In genomic region chr6:21949771-21950448, GRCm38 (mm10) we compare ENCODE assay signal across 8 mouse cellular contexts. TPM values are rescaled to one million over a fixed set of nuclear protein-coding genes. Genes with fewer than 3 reads are reported as not detected.
DNase-seq lines count a peak whose midpoint lies in the region; ATAC-seq lines count a peak whose summit lies in the region.

No protein-coding gene starts in this region.

- 2% methylated on average over 32 of the region's 68 CpGs for WGBS in embryonic facial prominence, embryonic 14.5 days
- WGBS in kidney, embryonic 14.5 days = under 1% methylated on average over 52 of the region's 68 CpGs
- WGBS in limb, embryonic 15.5 days = under 1% methylated on average over 59 of the region's 68 CpGs

- peak overlapping the region; percentile 90 for H3K9ac ChIP-seq in embryonic facial prominence, embryonic 14.5 days (ENCODE audit: low read depth, low read length)
- H3K9ac ChIP-seq in kidney, embryonic 14.5 days (ENCODE audit: low read depth, low read length) = peak overlapping the region; percentile 87
- peak overlapping the region; percentile 58 for H3K9ac ChIP-seq in limb, embryonic 15.5 days

- ATAC-seq in embryonic facial prominence, embryonic 14.5 days (ENCODE audit: low read depth) = peak; percentile 95
- peak; percentile 97 for ATAC-seq in kidney, embryonic 14.5 days (ENCODE audit: low FRiP score, low TSS enrichment)
- ATAC-seq in limb, embryonic 15.5 days (ENCODE audit: insufficient number of reproducible peaks, low FRiP score, low TSS enrichment, low read depth) = peak; percentile 93

- H3K4me3 ChIP-seq in embryonic facial prominence, embryonic 14.5 days (ENCODE audit: low read depth, low read length) = peak overlapping the region; percentile 77
- peak overlapping the region; percentile 60 for H3K4me3 ChIP-seq in kidney, embryonic 14.5 days (ENCODE audit: low read length)
- peak overlapping the region; percentile 81 for H3K4me3 ChIP-seq in limb, embryonic 15.5 days

- peak overlapping the region; percentile 77 for H3K4me2 ChIP-seq in embryonic facial prominence, embryonic 14.5 days (ENCODE audit: low read depth, low read length)
- peak overlapping the region; percentile 68 for H3K4me2 ChIP-seq in kidney, embryonic 14.5 days (replicated peaks; ENCODE audit: low read depth, low read length)
- peak overlapping the region; percentile 68 for H3K4me2 ChIP-seq in limb, embryonic 15.5 days

- peak overlapping the region; percentile 99 for H3K27ac ChIP-seq in embryonic facial prominence, embryonic 14.5 days (replicated peaks; ENCODE audit: low read depth, low read length)
- H3K27ac ChIP-seq in kidney, embryonic 14.5 days (ENCODE audit: low read depth, low read length) = peak overlapping the region; percentile 99
- H3K27ac ChIP-seq in limb, embryonic 15.5 days = peak overlapping the region; percentile 98

- no peaks in the 10 kb centered on the region for H3K27me3 ChIP-seq in embryonic facial prominence, embryonic 14.5 days (replicated peaks; ENCODE audit: control insufficient read depth, insufficient read depth, low read length)
- H3K27me3 ChIP-seq in kidney, embryonic 14.5 days (ENCODE audit: control insufficient read depth, insufficient read depth, low read length) = no peaks in the 10 kb centered on the region
- H3K27me3 ChIP-seq in limb, embryonic 15.5 days = no peaks in the 10 kb centered on the region

- peaks cover 29% of the 10 kb centered on the region; the same call in 1 of the 2 replicates for H3K36me3 ChIP-seq in embryonic facial prominence, embryonic 14.5 days (ENCODE audit: control insufficient read depth, insufficient read depth, low read length)
- peaks cover 22% of the 10 kb centered on the region; the same call in 1 of the 2 replicates for H3K36me3 ChIP-seq in kidney, embryonic 14.5 days (ENCODE audit: control insufficient read depth, insufficient read depth, low read length)
- peaks cover 14% of the 10 kb centered on the region for H3K36me3 ChIP-seq in limb, embryonic 15.5 days

- DNase-seq in 3T3-L1 (ENCODE audit: low read depth, low spot score) = peak; percentile 97
- DNase-seq in adrenal gland, postnatal 4 days (ENCODE audit: low spot score in 2 of 2) = peak; percentile 88 to 96
- peak; percentile 97 for DNase-seq in embryonic facial prominence, embryonic 14.5 days (ENCODE audit: low spot score)
- peak; percentile 95 to 97 for DNase-seq in heart, adult 9 months (ENCODE audit: low spot score in 2 of 2)
- peak; percentile 91 to 98 for DNase-seq in monocyte, adult 2 months (ENCODE audit: low read depth in 1 of 2, low spot score in 2 of 2)
- DNase-seq in spleen, postnatal 36 days (ENCODE audit: low spot score in 2 of 2) = peak; percentile 97 to 98

- H3K9me3 ChIP-seq in embryonic facial prominence, embryonic 14.5 days (ENCODE audit: control insufficient read depth, low read length) = no peaks in the 10 kb centered on the region
- no peaks in the 10 kb centered on the region for H3K9me3 ChIP-seq in kidney, embryonic 14.5 days (ENCODE audit: control insufficient read depth, low read length)
- H3K9me3 ChIP-seq in limb, embryonic 15.5 days = no peaks in the 10 kb centered on the region

- peaks cover 8% of the 10 kb centered on the region; the same call in 1 of the 2 replicates for H3K4me1 ChIP-seq in embryonic facial prominence, embryonic 14.5 days (ENCODE audit: control insufficient read depth, insufficient read depth, low read length)
- peaks cover 6% of the 10 kb centered on the region for H3K4me1 ChIP-seq in kidney, embryonic 14.5 days (ENCODE audit: control insufficient read depth, insufficient read depth, low read length)
- peaks cover 8% of the 10 kb centered on the region for H3K4me1 ChIP-seq in limb, embryonic 15.5 days

RNA-seq across cellular contexts. Expression of gene Ing3, which starts 0.5 kb away (rescaled TPM):
- 10 to 100 TPM; 26.4 to 29.9 TPM for total RNA-seq in adrenal gland, postnatal 4 days (2021)
- polyA plus RNA-seq in embryonic facial prominence, embryonic 14.5 days (2014; fragmentation: Nextera tagmentation; extraction: Ambion mirVana) = 44.2 and 50.0 TPM in 2 replicates
- polyA plus RNA-seq in kidney, embryonic 14.5 days (2014; fragmentation: Nextera tagmentation; extraction: Ambion mirVana) = 57.9 and 63.6 TPM in 2 replicates
- polyA plus RNA-seq in limb, embryonic 15.5 days (2015; fragmentation: Nextera tagmentation; extraction: Ambion mirVana) = 49.3 and 51.5 TPM in 2 replicates

RNA-seq across cellular contexts. Expression of gene Cped1, which starts 35.8 kb away (rescaled TPM):
- total RNA-seq in adrenal gland, postnatal 4 days (2021) = 10 to 100 TPM; 25.1 to 29.0 TPM
- polyA plus RNA-seq in embryonic facial prominence, embryonic 14.5 days (2014; fragmentation: Nextera tagmentation; extraction: Ambion mirVana) = 25.0 and 29.2 TPM in 2 replicates
- 59.7 and 67.9 TPM in 2 replicates for polyA plus RNA-seq in kidney, embryonic 14.5 days (2014; fragmentation: Nextera tagmentation; extraction: Ambion mirVana)
- 42.0 and 43.1 TPM in 2 replicates for polyA plus RNA-seq in limb, embryonic 15.5 days (2015; fragmentation: Nextera tagmentation; extraction: Ambion mirVana)

Comparison
In these comparisons a context has a peak if more than half of its experiments do, and no peak if none do; other contexts are left out.
1. Peak in every context shown above with its lines: DNase-seq, ATAC-seq, H3K4me3 ChIP-seq and H3K27ac ChIP-seq.